ENCODE assay signal across 7 mouse cellular contexts in the genomic region with DNA sequence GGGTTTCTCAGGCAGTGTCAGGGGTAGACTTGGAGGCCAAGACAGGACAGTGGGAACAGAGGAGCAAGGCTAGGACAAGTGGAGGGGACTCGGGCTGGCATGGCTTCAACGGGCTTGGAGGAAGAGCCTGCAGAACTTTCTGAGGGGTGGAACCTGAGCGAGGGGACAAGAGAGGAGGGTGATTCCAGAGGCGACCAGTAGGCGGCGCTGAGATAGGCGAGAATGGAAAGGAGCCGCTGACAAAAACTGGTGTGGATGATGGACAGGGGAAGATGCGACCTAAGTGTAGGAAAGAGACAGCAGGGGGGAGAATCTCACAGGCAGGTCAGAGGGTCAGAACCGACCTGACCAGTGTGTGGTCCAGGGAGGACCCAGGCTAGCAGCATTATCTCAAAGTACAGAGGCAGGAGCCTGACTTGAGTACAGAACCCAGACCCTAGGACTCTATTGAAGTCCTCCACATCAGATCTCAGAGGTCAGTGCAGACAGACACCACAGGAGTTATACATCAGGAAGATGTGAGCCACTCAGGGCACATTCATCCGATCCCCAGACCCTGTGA. TPM values are rescaled to one million over a fixed set of nuclear protein-coding genes. Genes with fewer than 3 reads are reported as not detected.
DNase-seq lines count a peak whose midpoint lies in the region; TF ChIP-seq lines count a peak whose summit lies in the region.

No protein-coding gene starts in this region.

- H3K4me3 ChIP-seq in C2C12 (ENCODE audit: insufficient read depth, poor library complexity, severe bottlenecking) = no peak overlapping the region
- no peak overlapping the region for H3K4me3 ChIP-seq in spleen, adult 2 months (ENCODE audit: extremely low read depth, insufficient read depth, insufficient read length)

- TF ChIP-seq CTCF in C2C12 (IDR thresholded peaks at IDR 0.05; ENCODE audit: control insufficient read depth, insufficient read depth, insufficient read length) = peak; percentile 20
- peak; percentile 82 for TF ChIP-seq CTCF in spleen, adult 2 months (IDR thresholded peaks at IDR 0.05; ENCODE audit: extremely low read depth, insufficient read depth, insufficient read length, insufficient replicate concordance)

- H3K27me3 ChIP-seq in C2C12 (ENCODE audit: control insufficient read depth, insufficient read depth, insufficient read length) = peaks cover 79% of the 10 kb centered on the region
- H3K27me3 ChIP-seq in spleen, adult 2 months (ENCODE audit: control insufficient read depth, insufficient read depth, low read length) = no peaks in the 10 kb centered on the region

- peak; percentile 67 for DNase-seq in ES-CJ7 (ENCODE audit: low read depth, low spot score)
- DNase-seq in cerebellum, adult 9-10 months = peak; percentile 40
- DNase-seq in gastrocnemius, postnatal 36 days = peak; percentile 47 to 52
- peak; percentile 70 for DNase-seq in layer of hippocampus, postnatal 14 days (ENCODE audit: low spot score in 2 of 2)
- DNase-seq in lung, postnatal 4 days = peak; percentile 50 to 73
- DNase-seq in spleen, adult 2 months (ENCODE audit: low read depth in 1 of 2, low spot score in 2 of 2) = peak; percentile 8 to 59

- H3ac ChIP-seq in C2C12 (ENCODE audit: control insufficient read depth, insufficient read length, low read depth) = no peak overlapping the region

- 8% methylated on average over 11 of the region's 11 CpGs for WGBS in spleen, adult 2 months

- H3K4me1 ChIP-seq in spleen, adult 2 months (ENCODE audit: control insufficient read depth, insufficient read depth, insufficient read length) = no peaks in the 10 kb centered on the region

- H3K27ac ChIP-seq in spleen, adult 2 months (ENCODE audit: insufficient read depth, low read length) = no peak overlapping the region

- no peaks in the 10 kb centered on the region for H3K79me3 ChIP-seq in C2C12 (ENCODE audit: low read depth)

- no peaks in the 10 kb centered on the region for H3K36me3 ChIP-seq in C2C12 (ENCODE audit: control insufficient read depth, insufficient read depth)
- H3K36me3 ChIP-seq in spleen, adult 2 months (ENCODE audit: control insufficient read depth, insufficient read depth, low read length) = no peaks in the 10 kb centered on the region

- intact Hi-C loops in gastrocnemius, postnatal 36 days (cut with DNase I) = loop anchor here (2.0 kb wide), 1 partner anchor 170 kb away; no protein-coding TSS in a partner anchor

- no peak for TF ChIP-seq POLR2A in spleen, adult 2 months (IDR thresholded peaks at IDR 0.05; ENCODE audit: low read depth, low read length)

- H3K79me2 ChIP-seq in C2C12 (ENCODE audit: control insufficient read depth, insufficient read depth) = no peaks in the 10 kb centered on the region

TF ChIP-seq in C2C12, 6 proteins besides CTCF, POLR2A, EP300 and RAD21:
- no peak for TF ChIP-seq MYOG (IDR thresholded peaks at IDR 0.05; ENCODE audit: control insufficient read depth, extremely low read depth, insufficient read length)
- TF ChIP-seq MYOD1 (IDR thresholded peaks at IDR 0.05; ENCODE audit: control insufficient read depth, insufficient read length, low read depth) = no peak
- TF ChIP-seq MAX (IDR thresholded peaks at IDR 0.05) = no peak
- TF ChIP-seq CEBPB (IDR thresholded peaks at IDR 0.05; ENCODE audit: low read depth) = no peak
- TF ChIP-seq FOSL1 (IDR thresholded peaks at IDR 0.05; ENCODE audit: insufficient read depth, low read length, poor library complexity, severe bottlenecking) = no peak
- no peak for TF ChIP-seq USF1 (IDR thresholded peaks at IDR 0.05; ENCODE audit: low read depth)
TF ChIP-seq in C2C12: peak in this region for 0.

RNA-seq across cellular contexts. Expression of gene Kcng1, which starts 7.1 kb away (rescaled TPM):
- not detected for polyA plus RNA-seq in C2C12 (2012; fragmentation: generic; extraction: Trizol)
- total RNA-seq in gastrocnemius, postnatal 36 days (2021) = under 1 TPM in 1 of 2 experiments, not detected in 1; 0.10 TPM
- 10 to 100 TPM; 33.0 to 41.3 TPM for total RNA-seq in layer of hippocampus, postnatal 14 days (2021)
- 0.04 and 0.13 TPM in 2 replicates for polyA plus RNA-seq in spleen, adult 2 months (2012; rRNA removed)

RNA-seq across cellular contexts. Expression of gene Mocs3, which starts 44.0 kb away (rescaled TPM):
- polyA plus RNA-seq in C2C12 (2012; fragmentation: generic; extraction: Trizol) = 9.9 TPM
- 1 to 10 TPM; 3.5 to 3.8 TPM for total RNA-seq in gastrocnemius, postnatal 36 days (2021)
- total RNA-seq in layer of hippocampus, postnatal 14 days (2021) = 10 to 100 TPM; 16.7 to 17.4 TPM
- polyA plus RNA-seq in spleen, adult 2 months (2012; rRNA removed) = 17.0 and 36.5 TPM in 2 replicates

RNA-seq across cellular contexts. Expression of gene Dpm1, which starts 44.1 kb away (rescaled TPM):
- 14.0 TPM for polyA plus RNA-seq in C2C12 (2012; fragmentation: generic; extraction: Trizol)
- 10 to 100 TPM; 59.0 to 77.3 TPM for total RNA-seq in gastrocnemius, postnatal 36 days (2021)
- 10 to 100 TPM; 64.3 to 70.6 TPM for total RNA-seq in layer of hippocampus, postnatal 14 days (2021)
- 14.6 and 19.6 TPM in 2 replicates for polyA plus RNA-seq in spleen, adult 2 months (2012; rRNA removed)

RNA-seq across cellular contexts. Expression of gene Gm20716, which starts 44.3 kb away (rescaled TPM):
- 17.1 TPM for polyA plus RNA-seq in C2C12 (2012; fragmentation: generic; extraction: Trizol)
- total RNA-seq in gastrocnemius, postnatal 36 days (2021) = 10 to 100 TPM in 1 of 2 experiments, 1 to 10 TPM in 1; 8.2 to 10.9 TPM
- 10 to 100 TPM; 25.6 to 29.5 TPM for total RNA-seq in layer of hippocampus, postnatal 14 days (2021)
- polyA plus RNA-seq in spleen, adult 2 months (2012; rRNA removed) = 1.1 TPM in 1 of 2 replicates, not detected in the other

Comparison
In these comparisons a context has a peak if more than half of its experiments do, and no peak if none do; other contexts are left out.
1. RNA of gene Kcng1, which starts 7.1 kb away (total RNA-seq): 33.0 to 41.3 TPM in layer of hippocampus, postnatal 14 days; 0.10 TPM in gastrocnemius, postnatal 36 days; every median in the first group is over 10 times any median in the second.
2. Peak in every context shown above with its lines, with median percentiles within 50 percentile points of each other: DNase-seq.